Mouse (Mus musculus) stomach, postnatal 0 days (tissue): ENCODE results near the gene Pcyt2.

ENCODE experiments used
- CTCF ChIP-seq: IDR thresholded peaks from 2 replicates; pipeline ENCODE4 v1.5.1; 2016; ENCODE audit warnings: antibody characterized with exemption, low read depth, mild to moderate bottlenecking, moderate library complexity
- EP300 ChIP-seq: optimal IDR thresholded peaks from 2 replicates; pipeline ENCODE3; 2016; ENCODE audit warnings: antibody characterized with exemption

- no peak for TF ChIP-seq CTCF
- no peak for TF ChIP-seq EP300
Observed at GRCm38 (mm10) chr11:120605667-120606066, 12.1 kb downstream of the Pcyt2 start.
